Mouse (Mus musculus) NIH3T3 (cell line): ENCODE data around the gene Colgalt1.

ENCODE experiments used
- DNase-seq: peaks from one replicate; pipeline ENCODE4 v3.0.0-alpha.2; 2012; ENCODE audit warnings: low read depth

The Colgalt1 gene

GRCm38 (mm10) chr8:71591471-71592373, 19.1 kb upstream of the Colgalt1 start, which contains the start of gene Pgls:
Gene Pgls, plus strand, starts transcription at chr8:71592176.
- peak; percentile 98 for DNase-seq

- peak; percentile 81 for DNase-seq
These were observed 18.2 kb upstream of the Colgalt1 start for GRCm38 (mm10) chr8:71592374-71593170.

GRCm38 (mm10) chr8:71593556-71594323, 17.1 kb upstream of the Colgalt1 start:
- no peak for DNase-seq

- DNase-seq: no peak
These were observed 16.5 kb upstream of the Colgalt1 start for GRCm38 (mm10) chr8:71594324-71594722.

- DNase-seq: peak; percentile 91
These were observed 14.9 kb upstream of the Colgalt1 start for GRCm38 (mm10) chr8:71595862-71596261.

GRCm38 (mm10) chr8:71596384-71596783, 14.4 kb upstream of the Colgalt1 start:
- DNase-seq: no peak

- no peak for DNase-seq
These were observed 14.0 kb upstream of the Colgalt1 start for GRCm38 (mm10) chr8:71596798-71597197.

- no peak for DNase-seq
These were observed 13.3 kb upstream of the Colgalt1 start, which contains the start of gene Fam129c for GRCm38 (mm10) chr8:71597451-71597850. Gene Fam129c, plus strand, starts transcription at chr8:71597648.

- DNase-seq: no peak
These were observed 12.4 kb upstream of the Colgalt1 start for GRCm38 (mm10) chr8:71598375-71598774.

- DNase-seq: no peak
These were observed 12.0 kb upstream of the Colgalt1 start for GRCm38 (mm10) chr8:71598841-71599240.

GRCm38 (mm10) chr8:71601939-71602665, 8.7 kb upstream of the Colgalt1 start:
- no peak for DNase-seq

- no peak for DNase-seq
These were observed 8.0 kb upstream of the Colgalt1 start for GRCm38 (mm10) chr8:71602666-71603334.

GRCm38 (mm10) chr8:71604021-71604420, 6.8 kb upstream of the Colgalt1 start:
- DNase-seq: no peak

GRCm38 (mm10) chr8:71612141-71612540, 1.3 kb downstream of the Colgalt1 start:
- no peak for DNase-seq

GRCm38 (mm10) chr8:71613418-71613817, 2.6 kb downstream of the Colgalt1 start:
- DNase-seq: no peak

- no peak for DNase-seq
These were observed 9.0 kb downstream of the Colgalt1 start for GRCm38 (mm10) chr8:71619786-71620185.

- no peak for DNase-seq
These were observed 14.3 kb downstream of the Colgalt1 start for GRCm38 (mm10) chr8:71625088-71625487.

GRCm38 (mm10) chr8:71626753-71627152, 16.0 kb downstream of the Colgalt1 start:
- DNase-seq: no peak

GRCm38 (mm10) chr8:71627265-71628099, 16.7 kb downstream of the Colgalt1 start:
- DNase-seq: no peak
